Mouse (Mus musculus): ENCODE measurements around the gene Thnsl1. TPM values are rescaled to one million over a fixed set of nuclear protein-coding genes. Genes with fewer than 3 reads are reported as not detected.

Gene Thnsl1
- 21.6 and 22.2 TPM in 2 replicates for polyA plus RNA-seq (2021; fragmentation: Nextera tagmentation)
- long read RNA-seq, experiment 1, transcript Thnsl1-203 (3 exons, 1,679 nt), result minor isoform, 7 of 46 reads
- long read RNA-seq, experiment 1, transcript Thnsl1-201 (3 exons, 3,899 nt), result major isoform, 23 of 46 reads
- long read RNA-seq, experiment 1, partial matches to known transcripts, result 1 of 46 reads
- long read RNA-seq, experiment 1, other reads (novel, unspliced or antisense), result 11 of 46 reads
- long read RNA-seq, experiment 2, transcript Thnsl1-201 (3 exons, 3,899 nt), result major isoform, 125 of 177 reads
- long read RNA-seq, experiment 2, transcript Thnsl1-204 (3 exons, 527 nt), result minor isoform, 5 of 177 reads
- long read RNA-seq, experiment 2, transcript Thnsl1-203 (3 exons, 1,679 nt), result minor isoform, 19 of 177 reads
- long read RNA-seq, experiment 2, partial matches to known transcripts, result 1 of 177 reads
- long read RNA-seq, experiment 2, other reads (novel, unspliced or antisense), result 27 of 177 reads

DNA sequence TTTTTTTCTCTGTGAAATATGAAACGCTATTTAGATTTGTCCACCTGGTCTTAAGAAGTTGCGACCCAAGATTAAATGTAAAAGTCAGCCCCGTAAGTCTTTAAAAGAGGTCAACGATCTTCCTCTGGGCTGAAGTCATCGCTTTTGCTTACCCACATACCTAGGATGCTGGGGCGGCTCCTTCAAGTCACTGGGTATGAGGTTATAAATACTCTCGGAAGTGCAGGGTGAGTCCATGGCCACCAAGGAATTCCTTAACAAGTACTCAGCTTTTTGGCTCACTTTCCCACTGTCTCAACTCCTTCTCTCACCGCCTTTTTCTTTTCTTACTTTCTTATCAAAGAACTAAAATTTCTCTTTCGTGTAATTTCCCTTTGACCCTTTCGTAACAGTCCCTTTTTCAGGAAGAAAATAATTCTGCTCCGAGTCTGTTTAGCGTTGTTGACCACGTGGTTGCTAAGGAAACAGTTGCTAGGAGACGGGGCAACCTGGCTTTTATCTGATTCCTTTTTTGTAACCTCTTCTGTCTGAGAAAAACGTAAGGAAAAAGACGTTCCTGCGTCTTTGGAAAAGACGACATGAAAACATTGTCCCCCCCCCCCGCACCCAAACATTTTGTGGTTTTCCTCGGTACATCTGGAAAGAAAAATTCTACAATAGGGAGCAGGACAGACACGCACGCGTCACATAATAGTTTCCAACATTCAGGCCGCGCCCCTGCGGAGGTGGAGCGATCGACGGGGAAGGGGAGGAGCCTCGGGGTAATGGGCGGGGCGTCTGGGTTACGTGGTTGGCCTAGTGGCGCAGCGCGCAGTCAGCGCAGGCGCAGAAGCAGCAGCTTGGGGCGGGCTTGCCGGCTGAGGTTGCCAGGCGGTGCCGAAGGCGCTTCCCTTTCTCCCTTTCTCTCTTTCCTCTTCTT is at the start of gene Thnsl1, which contains the start of gene Enkur:
Gene Thnsl1 (plus strand): TSS at position 813 of the 919 bp plus-strand sequence.
Gene Enkur (minus strand): TSS at position 454 of the 919 bp plus-strand sequence.

Other genes with a start within 250 kb of the Thnsl1 start
- gene Arhgap21, start 236.8 kb upstream of the Thnsl1 start, polyA plus RNA-seq (2021; fragmentation: Nextera tagmentation), result 14.3 and 15.0 TPM in 2 replicates
- 3.8 and 4.9 TPM in 2 replicates for gene Enkur, start 359 bp upstream of the Thnsl1 start, polyA plus RNA-seq (2021; fragmentation: Nextera tagmentation)
- gene Gpr158, start 161.8 kb downstream of the Thnsl1 start, polyA plus RNA-seq (2021; fragmentation: Nextera tagmentation), result 12.7 and 13.2 TPM in 2 replicates